Mouse (Mus musculus) brain, embryonic 14.5 days (tissue): ENCODE measurements at regions not wholly inside any gene's neighbourhood (a gene's known extent, or its start where the extent isn't known, plus 50 kb on each side); places are given as distances from the start of the nearest gene placed in this dataset.
A peak's percentile ranks its signal among the peaks of the same experiment; 100 is the strongest.
"Not testable (repeated sequence)": the region's sequence is repeated elsewhere in the genome, so short reads cannot be mapped to it uniquely, and the experiment has no call there.

Experiments
- DNase-seq: peaks from one replicate; pipeline ENCODE4 v3.0.0-alpha.2; 2011; ENCODE audit warnings: low read depth
- CTCF ChIP-seq: fragments of 200-500 bp; IDR thresholded peaks from 2 replicates; pipeline ENCODE4 v1.5.1; 2012; ENCODE audit warnings: inconsistent platforms, mild to moderate bottlenecking, moderate library complexity, borderline replicate concordance; ENCODE audit not compliant: insufficient read depth, insufficient read length; ENCODE audit errors: extremely low read depth
- POLR2A ChIP-seq: fragments of 200-500 bp; IDR thresholded peaks from 2 replicates; pipeline ENCODE4 v1.6.1; 2012; ENCODE audit warnings: mild to moderate bottlenecking, inconsistent platforms, borderline replicate concordance; ENCODE audit not compliant: poor library complexity, insufficient read depth, insufficient read length, severe bottlenecking; ENCODE audit errors: extremely low read depth

- TF ChIP-seq POLR2A (no peak), CTCF (no peak)
Measured at GRCm38 (mm10) chr12:6638761-6639281, 1263.3 kb upstream of the Klhl29 start.

GRCm38 (mm10) chr12:6637771-6638305 lies 1262.4 kb upstream of the Klhl29 start:
- peak; percentile 83 for DNase-seq
- no peak for TF ChIP-seq POLR2A
- no peak for TF ChIP-seq CTCF

More at GRCm38 (mm10) chr12:6638761-6639281, 1263.3 kb upstream of the Klhl29 start:
- peak; percentile 97 for DNase-seq

DNA sequence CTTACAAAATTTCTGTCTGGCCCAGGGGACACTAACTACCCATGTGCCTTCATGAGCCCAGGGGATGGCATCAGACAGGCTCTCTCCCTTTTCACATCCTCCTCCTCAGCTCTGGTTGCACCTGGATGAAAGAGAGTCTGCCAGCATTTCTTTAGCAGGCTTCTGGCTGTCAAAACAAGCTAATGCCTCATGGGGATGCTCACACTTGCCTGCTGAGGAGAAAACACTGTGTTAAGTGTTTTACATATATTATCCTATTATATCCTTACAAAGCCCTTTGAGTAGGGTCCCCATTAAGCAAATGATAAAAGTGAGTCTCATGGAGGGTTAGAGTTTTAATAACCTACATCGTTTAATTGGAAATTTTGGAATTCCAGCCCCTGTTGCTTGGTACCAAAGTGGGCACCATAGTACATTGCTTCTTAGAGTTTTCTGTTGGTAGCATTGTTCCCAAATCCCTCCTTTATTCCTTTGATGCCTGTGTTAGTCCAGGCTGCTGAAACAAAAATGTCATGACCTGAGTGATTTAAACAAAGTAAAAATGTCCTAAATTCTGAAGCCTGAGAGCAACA lies 1247.2 kb upstream of the Klhl29 start:
- TF ChIP-seq POLR2A (no peak), CTCF (no peak)

DNA sequence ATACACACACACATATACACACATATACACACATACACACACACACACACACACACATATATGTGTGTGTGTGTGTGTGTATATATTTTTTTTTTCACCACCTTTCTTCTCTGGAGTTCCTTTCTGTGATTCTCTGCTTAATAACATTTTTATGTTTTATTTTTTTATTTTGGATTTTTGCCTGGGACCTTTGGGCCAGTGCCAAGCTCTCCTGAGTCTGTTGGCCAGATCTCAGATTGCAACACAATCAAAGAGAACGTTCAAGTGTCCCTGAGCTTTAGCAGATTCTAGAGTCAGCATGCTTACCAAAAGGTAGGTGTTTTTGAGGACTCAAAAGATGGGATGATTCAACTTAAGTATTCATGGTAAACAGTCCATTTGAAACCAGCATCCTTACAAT lies 1225.6 kb upstream of the Klhl29 start:
- no peak for DNase-seq
- TF ChIP-seq CTCF (no peak), POLR2A (no peak)

More for the DNA sequence above, 1247.2 kb upstream of the Klhl29 start:
- DNase-seq = peak; percentile 91

DNA sequence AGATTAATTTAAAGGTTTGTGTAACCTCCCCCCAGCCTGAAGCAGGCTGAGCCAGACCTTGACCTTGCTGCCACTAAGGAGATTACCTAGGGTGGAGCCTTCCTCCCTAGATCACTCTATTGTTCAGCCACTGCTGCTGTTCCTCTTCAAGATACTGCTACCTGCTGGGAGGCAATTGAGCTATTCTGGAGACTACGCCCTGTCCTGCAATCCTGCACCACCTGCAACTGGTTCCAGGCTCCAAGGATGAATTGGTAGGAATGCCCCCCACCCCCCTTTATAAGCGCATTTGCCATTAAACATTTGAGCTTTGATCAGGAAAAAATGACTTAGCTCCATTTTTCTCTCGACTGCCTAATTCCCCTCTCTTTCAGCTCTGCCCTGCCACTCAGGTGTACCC lies 1220.0 kb upstream of the Klhl29 start:
- DNase-seq = not testable (repeated sequence)

DNA sequence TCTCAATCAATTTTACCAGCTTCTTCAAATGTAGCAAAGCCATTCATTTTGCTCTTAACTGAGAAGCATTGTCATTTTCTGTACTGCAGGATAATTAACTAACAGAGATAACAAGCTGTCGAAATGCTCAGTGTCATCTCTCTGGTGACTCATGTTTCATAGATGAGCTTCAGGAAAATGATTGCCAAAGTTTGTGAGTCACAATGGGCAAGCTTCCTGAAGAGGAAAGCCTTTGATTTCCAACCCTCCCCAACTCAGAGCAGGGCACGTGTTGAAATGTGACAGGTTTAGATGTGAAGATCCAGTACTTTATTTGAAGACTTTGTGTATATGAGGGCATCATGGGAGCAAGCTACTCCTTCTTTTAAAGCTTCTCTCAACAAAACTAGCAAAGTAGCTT lies 1214.7 kb upstream of the Klhl29 start:
- no peak for TF ChIP-seq POLR2A
- TF ChIP-seq CTCF = no peak
- peak; percentile 24 for DNase-seq

GRCm38 (mm10) chr12:6588031-6588701 lies 1212.7 kb upstream of the Klhl29 start:
- DNase-seq = peak; percentile 84
- no peak for TF ChIP-seq CTCF
- no peak for TF ChIP-seq POLR2A

DNA sequence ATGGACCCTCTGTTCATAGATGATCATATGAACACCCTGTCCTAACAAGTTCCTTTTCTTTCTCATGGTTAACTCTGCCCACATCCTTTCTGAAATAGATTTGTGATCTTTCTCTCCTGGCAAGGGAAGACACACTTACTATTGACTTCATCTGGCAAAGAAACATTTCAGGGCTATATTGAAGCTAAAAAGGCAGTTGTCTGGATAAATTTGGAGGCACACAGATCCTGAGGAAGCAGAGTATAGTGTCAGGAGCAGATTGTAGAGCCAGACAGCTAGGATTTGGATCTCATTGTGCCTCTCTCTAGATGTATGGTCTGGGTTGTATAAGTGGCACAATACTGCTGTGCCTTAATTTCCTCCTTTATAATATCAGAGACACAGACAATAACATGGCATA lies 1204.7 kb upstream of the Klhl29 start:
- DNase-seq = no peak
- TF ChIP-seq CTCF = no peak

DNA sequence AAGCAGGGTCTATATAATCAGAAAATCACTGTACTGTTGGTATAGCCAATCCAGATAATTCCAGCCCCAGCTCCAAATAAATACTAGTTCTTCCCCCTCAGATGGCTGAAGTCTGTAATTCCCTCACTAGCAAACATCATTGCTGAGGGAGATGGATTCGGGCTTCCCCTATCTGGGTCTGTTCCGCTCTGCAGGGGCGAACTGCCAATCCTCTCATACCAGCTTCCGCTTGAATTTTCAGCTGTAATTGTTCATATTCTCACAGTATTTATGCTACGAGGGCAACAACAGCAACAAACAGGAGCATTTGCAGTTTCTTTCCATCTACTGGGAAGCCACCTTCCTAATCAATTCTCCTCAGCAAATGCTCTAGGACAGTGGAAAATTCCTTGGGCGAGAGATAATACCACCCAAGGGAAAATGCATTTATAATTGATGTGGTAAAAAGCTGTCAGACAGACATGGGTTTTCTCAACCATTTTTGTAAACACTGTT lies 1201.4 kb upstream of the Klhl29 start:
- TF ChIP-seq CTCF (no peak), POLR2A (no peak)
- DNase-seq = peak; percentile 59
